Mouse (Mus musculus) hindbrain, embryonic 11.5 days (tissue): ENCODE data around the gene Gas8. TPM values are rescaled to one million over a fixed set of nuclear protein-coding genes. Genes with fewer than 3 reads are reported as not detected.
"Not testable (repeated sequence)": the region's sequence is repeated elsewhere in the genome, so short reads cannot be mapped to it uniquely, and the experiment has no call there.

ENCODE experiments used
- ATAC-seq: fragments of 200-750 bp; cut with Nextera tagmentation; 2 replicates; pipeline ENCODE4 v1.8.0; 2017; ENCODE audit warnings: mild to moderate bottlenecking, moderate TSS enrichment, moderate library complexity; ENCODE audit not compliant: low FRiP score
- DNase-seq: peaks from one replicate; pipeline ENCODE4 v3.0.0-alpha.2; 2015; ENCODE audit warnings: low spot score
- H3K27ac ChIP-seq: fragments of 300-500 bp; sonication (generic); 2 replicates; pipeline ENCODE4 v1.5.1; 2014; ENCODE audit warnings: mild to moderate bottlenecking, low read depth, low read length
- H3K27me3 ChIP-seq: fragments of 300-500 bp; sonication (generic); 2 replicates; pipeline ENCODE4 v1.6.1; 2014; ENCODE audit warnings: mild to moderate bottlenecking, low read length, moderate library complexity, mixed read lengths; ENCODE audit not compliant: control insufficient read depth, insufficient read depth
- H3K36me3 ChIP-seq: fragments of 300-500 bp; sonication (generic); 2 replicates; pipeline ENCODE4 v1.6.1; 2014; ENCODE audit warnings: mild to moderate bottlenecking, low read length, moderate library complexity, mixed read lengths; ENCODE audit not compliant: control insufficient read depth, insufficient read depth
- H3K4me1 ChIP-seq: fragments of 300-500 bp; sonication (generic); replicated peaks from 2 replicates; pipeline ENCODE4 v1.6.1; 2014; ENCODE audit warnings: low read length, mixed read lengths; ENCODE audit not compliant: control insufficient read depth, insufficient read depth
- H3K4me2 ChIP-seq: fragments of 300-500 bp; sonication (generic); replicated peaks from 2 replicates; pipeline ENCODE4 v1.6.1; 2014; ENCODE audit warnings: mild to moderate bottlenecking, low read depth, low read length
- H3K4me3 ChIP-seq: fragments of 300-500 bp; sonication (generic); 2 replicates; pipeline ENCODE4 v1.5.1; 2014; ENCODE audit warnings: low read depth, low read length
- H3K9ac ChIP-seq: fragments of 300-500 bp; sonication (generic); 2 replicates; pipeline ENCODE4 v1.6.1; 2014; ENCODE audit warnings: low read depth, low read length
- H3K9me3 ChIP-seq: fragments of 300-500 bp; sonication (generic); 2 replicates; pipeline ENCODE4 v1.6.1; 2016; ENCODE audit warnings: low read length; ENCODE audit not compliant: control insufficient read depth
- WGBS: fragments of 180-500 bp; shearing (Covaris S2); extraction: QIAGEN DNeasy Blood & Tissue Kit; methylation state at CpG from one replicate; pipeline ENCODE4 v1.1.7; 2014; 5-methylcytosine and 5-hydroxymethylcytosine counted together
- polyA plus RNA-seq: library from polyadenylated mRNA; unstranded; fragments of >200 nt; fragmentation: Nextera tagmentation; extraction: Ambion mirVana; gene quantifications from 2 replicates; pipeline ENCODE4 v1.2.1, GENCODE M21; 2014

Gene Gas8
- polyA plus RNA-seq: 45.5 and 50.7 TPM in 2 replicates

DNA sequence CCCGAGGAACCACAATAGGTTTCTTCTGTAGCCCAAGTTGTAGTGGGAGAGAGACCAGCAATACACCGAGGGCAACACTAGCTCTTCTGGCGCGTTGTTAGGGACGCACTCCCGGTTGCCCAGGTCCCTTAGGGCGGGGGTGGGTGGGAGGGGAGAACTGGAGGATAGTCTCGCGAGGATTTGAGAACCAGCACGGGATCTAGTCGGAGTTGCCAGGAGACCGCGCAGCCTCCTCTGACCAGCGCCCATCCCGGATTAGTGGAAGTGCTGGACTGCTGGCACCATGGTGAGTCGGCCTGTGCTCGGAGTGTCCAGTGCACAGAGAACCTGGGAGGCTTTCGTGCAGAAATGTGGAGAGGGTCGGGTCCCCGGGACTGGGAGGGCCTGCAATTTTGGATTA lies at the start of gene Gas8:
Gas8 (plus strand) TSS at position 168 of the 400 bp plus-strand sequence.
- Histone ChIP-seq H3K27ac (peak within 1 kb of the TSS; percentile 49), H3K4me3 (peak within 1 kb of the TSS; percentile 80), H3K36me3 (no peaks in the 10 kb centered on the region), H3K9ac (peak within 1 kb of the TSS; percentile 91), H3K4me1 (peaks cover 6% of the 10 kb centered on the region; the same call in 1 of the 2 replicates), H3K4me2 (peak within 1 kb of the TSS; percentile 89), H3K27me3 (peaks cover 4% of the 10 kb centered on the region; the same call in 1 of the 2 replicates), H3K9me3 (no peaks in the 10 kb centered on the region)
- 0% methylated on average over 20 of the region's 20 CpGs for WGBS
- peak; percentile 87 for ATAC-seq
- peak; percentile 94 for DNase-seq

DNA sequence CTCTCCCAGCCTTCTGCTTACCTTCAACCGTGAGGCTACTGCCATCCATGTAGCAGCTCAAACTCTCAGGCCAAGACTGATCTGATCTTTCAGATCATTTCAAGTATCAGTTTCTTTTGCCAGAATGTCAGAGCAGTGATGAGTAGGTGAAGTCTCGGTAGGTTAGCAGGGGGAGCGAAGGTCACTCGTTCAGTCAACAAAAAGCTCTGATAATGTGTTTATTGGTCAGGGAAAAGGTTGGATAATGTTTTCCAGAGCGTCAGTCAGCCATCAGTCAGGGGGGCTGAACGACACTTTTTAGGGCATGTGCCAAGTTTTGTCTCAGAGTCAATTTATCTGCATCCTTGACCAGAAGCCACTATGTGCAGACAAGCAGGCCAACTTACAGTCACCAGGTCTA lies 45.6 kb upstream of the Gas8 start:
- WGBS: 77% methylated on average over 6 of the region's 6 CpGs
- not testable (repeated sequence) for ATAC-seq, H3K27me3 ChIP-seq, H3K36me3 ChIP-seq, H3K4me3 ChIP-seq, H3K4me2 ChIP-seq, H3K27ac ChIP-seq, H3K9ac ChIP-seq, H3K4me1 ChIP-seq, H3K9me3 ChIP-seq, DNase-seq

GRCm38 (mm10) chr8:123474549-123474948 lies 44.1 kb upstream of the Gas8 start:
- not testable (repeated sequence) for H3K36me3 ChIP-seq, H3K9ac ChIP-seq, H3K4me1 ChIP-seq, DNase-seq, H3K4me3 ChIP-seq, H3K4me2 ChIP-seq, ATAC-seq, H3K9me3 ChIP-seq, H3K27me3 ChIP-seq, H3K27ac ChIP-seq
- 73% methylated on average over 5 of the region's 5 CpGs for WGBS

DNA sequence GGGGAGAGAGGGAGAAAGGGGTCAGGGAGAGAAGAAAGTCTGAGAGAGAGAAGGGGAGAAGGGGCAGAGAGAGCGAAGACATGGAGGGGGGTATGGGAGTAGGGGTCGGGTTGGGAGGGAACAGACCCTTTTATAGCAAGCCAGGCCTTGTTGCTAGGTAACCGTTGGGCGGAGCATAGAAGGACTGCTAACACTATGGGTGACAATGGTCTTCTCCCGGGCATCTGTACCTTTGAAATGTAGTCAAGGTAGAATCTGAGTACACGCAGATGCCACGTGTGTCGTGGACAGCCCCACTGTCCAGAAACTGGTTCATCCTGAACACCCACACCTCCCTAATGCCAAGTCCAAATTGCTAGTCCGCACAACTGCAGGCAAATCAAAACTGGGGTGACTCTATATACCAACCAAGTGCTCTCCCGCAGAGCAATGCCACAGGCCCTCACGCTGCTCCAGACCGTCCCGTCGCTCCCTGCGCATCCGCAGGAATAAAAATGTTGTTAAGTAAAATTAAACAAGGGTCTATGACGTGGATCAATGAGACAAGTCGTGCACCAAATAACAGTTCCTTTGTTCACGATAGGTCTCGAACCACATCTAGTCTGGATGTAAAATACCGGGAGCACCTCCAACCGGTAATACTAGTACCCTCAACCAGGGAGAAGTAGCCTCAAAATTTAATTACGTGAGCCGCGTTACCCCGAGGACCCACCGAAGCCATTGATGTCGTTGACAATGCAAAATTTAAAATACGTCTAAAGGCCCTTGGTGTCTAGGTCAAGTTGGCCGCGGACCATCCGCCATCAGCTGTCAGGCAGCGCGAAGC lies 41.5 kb upstream of the Gas8 start:
- peak overlapping the region; percentile 60 for H3K4me2 ChIP-seq
- no peaks in the 10 kb centered on the region for H3K27me3 ChIP-seq
- H3K4me3 ChIP-seq: peak overlapping the region; percentile 84
- DNase-seq: peak; percentile 55
- no peaks in the 10 kb centered on the region for H3K9me3 ChIP-seq
- no peaks in the 10 kb centered on the region; the same call in 1 of the 2 replicates for H3K4me1 ChIP-seq
- peak; percentile 62 for ATAC-seq
- peak overlapping the region; percentile 93; the same call in 1 of the 2 replicates for H3K27ac ChIP-seq
- peak overlapping the region; percentile 84 for H3K9ac ChIP-seq
- 7% methylated on average over 34 of the region's 34 CpGs for WGBS
- H3K36me3 ChIP-seq: 0 out of 2 replicates have a peak, but pooled peaks cover 2% of the 10 kb centered on the region

DNA sequence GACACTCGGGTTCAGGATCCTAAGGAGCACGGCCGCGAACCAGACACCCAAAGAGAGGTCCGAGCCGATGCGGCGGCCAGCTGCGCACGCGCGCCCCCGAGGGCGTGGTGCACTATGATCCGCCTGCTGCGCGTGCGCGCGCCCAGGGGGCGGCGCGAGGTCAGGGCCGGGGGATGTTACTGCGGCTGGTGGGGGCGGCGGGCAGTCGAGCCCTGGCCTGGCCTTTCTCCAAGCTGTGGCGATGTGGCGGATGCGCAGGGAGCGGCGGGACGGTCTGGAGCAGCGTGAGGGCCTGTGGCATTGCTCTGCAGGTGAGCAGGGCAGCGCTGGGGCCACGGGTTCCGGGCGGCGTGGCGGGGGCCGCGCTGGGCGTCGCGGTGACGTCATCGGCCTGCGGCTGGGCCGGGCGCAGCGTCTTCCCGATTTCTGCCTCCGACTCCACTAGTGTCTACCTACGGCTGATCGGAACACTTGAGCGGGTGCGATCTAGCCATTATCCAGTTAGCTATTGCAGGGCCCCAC lies 40.8 kb upstream of the Gas8 start, which contains the start of gene Afg3l1:
Afg3l1 (plus strand) TSS at position 167 of the 522 bp plus-strand sequence.
- Histone ChIP-seq H3K27ac (peak within 1 kb of the TSS; percentile 93), H3K4me1 (no peaks in the 10 kb centered on the region; the same call in 1 of the 2 replicates), H3K4me2 (peak within 1 kb of the TSS; percentile 60), H3K9me3 (no peaks in the 10 kb centered on the region), H3K4me3 (peak within 1 kb of the TSS; percentile 84), H3K27me3 (no peaks in the 10 kb centered on the region), H3K36me3 (0 out of 2 replicates have a peak, but pooled peaks cover 2% of the 10 kb centered on the region), H3K9ac (peak within 1 kb of the TSS; percentile 84)
- DNase-seq (peak; percentile 97), ATAC-seq (peak; percentile 90)
- WGBS: under 1% methylated on average over 55 of the region's 58 CpGs

DNA sequence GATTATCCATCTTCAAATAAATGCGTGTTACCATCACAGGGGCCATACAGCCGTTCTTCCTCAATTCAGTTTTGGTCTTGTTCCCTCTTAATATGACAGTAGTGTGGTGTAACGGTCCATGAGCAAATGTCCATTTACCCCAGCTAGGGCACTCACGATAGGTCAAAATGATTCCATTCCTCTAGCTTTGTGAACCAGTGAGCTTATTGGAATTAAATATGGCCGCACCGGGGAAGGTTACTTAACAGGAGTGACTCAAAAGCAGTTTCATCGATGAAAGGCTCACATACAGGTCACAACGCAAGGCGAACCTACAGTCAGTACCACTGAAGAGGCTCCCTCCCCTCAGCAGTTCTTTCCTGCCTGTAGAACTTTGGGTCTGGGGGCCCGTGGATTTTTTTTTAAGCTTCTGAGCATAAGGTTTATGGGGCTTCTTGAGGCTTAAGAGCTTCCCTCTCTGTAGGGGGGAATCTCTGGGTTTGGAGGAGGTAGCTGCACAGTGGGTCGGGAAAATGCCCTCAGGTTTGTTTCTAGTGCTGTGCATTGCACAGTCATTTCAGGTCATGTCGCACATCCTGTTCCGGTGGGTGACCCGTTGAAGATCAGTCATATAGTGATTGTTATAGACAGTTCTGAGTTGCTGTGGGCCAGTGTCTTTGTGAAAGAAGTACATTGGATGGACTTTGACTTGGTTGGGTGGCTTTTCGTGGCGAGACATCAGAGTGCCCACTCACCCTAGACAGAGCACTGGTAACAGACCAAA lies 40.0 kb upstream of the Gas8 start:
- peak overlapping the region; percentile 84 for H3K4me3 ChIP-seq
- 0 out of 2 replicates have a peak, but pooled peaks cover 2% of the 10 kb centered on the region for H3K36me3 ChIP-seq
- WGBS: 39% methylated on average over 16 of the region's 16 CpGs
- H3K27me3 ChIP-seq: no peaks in the 10 kb centered on the region
- ATAC-seq (no peak), DNase-seq (no peak)
- no peaks in the 10 kb centered on the region; the same call in 1 of the 2 replicates for H3K4me1 ChIP-seq
- no peaks in the 10 kb centered on the region for H3K9me3 ChIP-seq
- peak overlapping the region; percentile 84 for H3K9ac ChIP-seq
- H3K27ac ChIP-seq: no peak overlapping the region
- H3K4me2 ChIP-seq: peak overlapping the region; percentile 60

DNA sequence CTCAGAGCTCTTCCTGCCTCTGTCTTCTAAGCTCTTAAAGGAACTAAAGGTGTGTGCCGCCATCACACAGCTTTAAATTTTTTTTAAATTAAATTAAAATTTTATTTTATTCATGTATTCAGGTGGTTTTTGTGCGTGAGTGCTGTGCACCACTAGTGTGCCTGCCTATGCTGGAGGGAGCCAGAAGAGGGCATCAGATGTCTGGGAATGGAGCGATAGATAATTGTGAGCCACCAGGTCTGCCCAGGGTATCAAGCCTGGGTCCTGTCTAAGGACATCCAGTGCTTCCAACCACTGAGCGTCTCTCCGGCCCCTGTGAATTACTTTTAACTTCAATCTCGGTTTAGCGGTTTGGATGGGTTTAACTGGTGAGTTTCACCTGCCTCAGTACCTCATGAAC lies 36.0 kb upstream of the Gas8 start:
- 90% methylated on average over 7 of the region's 7 CpGs for WGBS
- DNase-seq (no peak), ATAC-seq (no peak)
- Histone ChIP-seq H3K36me3 (peaks cover 17% of the 10 kb centered on the region), H3K4me1 (no peaks in the 10 kb centered on the region; the same call in 1 of the 2 replicates), H3K4me3 (no peak overlapping the region), H3K27me3 (no peaks in the 10 kb centered on the region), H3K4me2 (no peak overlapping the region), H3K9ac (no peak overlapping the region), H3K27ac (no peak overlapping the region), H3K9me3 (no peaks in the 10 kb centered on the region)

DNA sequence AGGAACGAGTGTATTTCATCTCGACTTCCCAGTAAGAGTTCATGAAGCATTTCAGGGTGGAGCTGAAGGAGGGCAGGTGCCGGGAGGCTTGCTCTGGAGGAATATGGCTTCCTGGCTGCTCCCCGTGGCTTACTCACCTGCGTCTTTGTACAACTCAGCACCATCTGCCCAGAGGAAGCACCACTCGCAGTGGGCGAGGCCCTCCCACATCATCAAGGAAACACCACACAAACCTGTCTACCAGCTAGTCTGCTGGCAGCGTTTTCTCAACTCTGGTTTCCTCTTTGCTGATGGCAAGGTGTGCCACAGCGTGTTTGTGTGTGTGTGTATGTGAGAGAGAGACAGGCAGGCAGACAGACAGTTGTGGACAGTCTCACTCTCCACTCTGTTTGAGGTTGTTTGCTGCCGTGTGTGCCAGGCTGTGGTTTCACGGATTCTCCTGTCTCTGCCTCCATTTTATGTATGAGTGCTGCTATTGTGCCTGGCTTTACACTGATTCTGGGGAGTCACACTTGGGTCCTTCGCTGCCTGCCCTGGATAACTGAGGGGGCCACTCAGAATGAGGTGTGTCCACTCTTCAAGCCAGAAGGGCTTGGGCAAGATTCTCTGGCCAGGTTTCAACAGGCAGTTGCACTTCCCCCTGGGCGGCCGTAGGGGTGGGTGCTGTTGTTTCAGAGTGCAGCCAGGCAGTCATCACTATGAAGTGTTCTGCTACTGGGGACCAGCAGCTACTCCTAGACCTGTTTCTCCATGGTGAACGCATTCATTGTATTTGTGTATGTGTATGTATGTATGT lies 27.2 kb upstream of the Gas8 start:
- ATAC-seq (no peak), DNase-seq (no peak)
- Histone ChIP-seq H3K4me2 (no peak overlapping the region), H3K4me3 (no peak overlapping the region), H3K4me1 (no peaks in the 10 kb centered on the region), H3K9me3 (no peaks in the 10 kb centered on the region), H3K9ac (no peak overlapping the region), H3K36me3 (peaks cover 36% of the 10 kb centered on the region), H3K27ac (no peak overlapping the region), H3K27me3 (no peaks in the 10 kb centered on the region)
- 94% methylated on average over 15 of the region's 15 CpGs for WGBS
